Mouse (Mus musculus) liver, embryonic 16.5 days (tissue): ENCODE measurements around the gene Ankrd27. TPM values are rescaled to one million over a fixed set of nuclear protein-coding genes. Genes with fewer than 3 reads are reported as not detected.

Source experiments
- ATAC-seq: fragments of 200-750 bp; cut with Nextera tagmentation; 2 replicates; pipeline ENCODE4 v1.8.0; 2017; ENCODE audit warnings: low read depth, mild to moderate bottlenecking, moderate number of reproducible peaks, moderate library complexity
- H3K27ac ChIP-seq: fragments of 300-500 bp; sonication (generic); 2 replicates; pipeline ENCODE4 v1.5.1; 2014; ENCODE audit warnings: mild to moderate bottlenecking, low read length
- H3K27me3 ChIP-seq: fragments of 300-500 bp; sonication (generic); 2 replicates; pipeline ENCODE4 v1.6.1; 2014; ENCODE audit warnings: low read depth, low read length, mixed read lengths; ENCODE audit not compliant: control insufficient read depth, insufficient read depth
- H3K36me3 ChIP-seq: fragments of 300-500 bp; sonication (generic); 2 replicates; pipeline ENCODE4 v1.6.1; 2014; ENCODE audit warnings: mild to moderate bottlenecking; ENCODE audit not compliant: control insufficient read depth, insufficient read depth
- H3K4me1 ChIP-seq: fragments of 300-500 bp; sonication (generic); 2 replicates; pipeline ENCODE4 v1.6.1; 2014; ENCODE audit warnings: low read depth, low read length, mixed read lengths; ENCODE audit not compliant: control insufficient read depth
- H3K4me2 ChIP-seq: fragments of 300-500 bp; sonication (generic); 2 replicates; pipeline ENCODE4 v1.6.1; 2014; ENCODE audit warnings: low read depth, low read length, mixed read lengths
- H3K4me3 ChIP-seq: fragments of 300-500 bp; sonication (generic); 2 replicates; pipeline ENCODE4 v1.5.1; 2014; ENCODE audit warnings: low read depth, mild to moderate bottlenecking, low read length
- H3K9ac ChIP-seq: fragments of 300-500 bp; sonication (generic); 2 replicates; pipeline ENCODE4 v1.6.1; 2014; ENCODE audit warnings: low read depth, low read length
- H3K9me3 ChIP-seq: fragments of 300-500 bp; sonication (generic); replicated peaks from 2 replicates; pipeline ENCODE4 v1.6.1; 2016; ENCODE audit warnings: low read length; ENCODE audit not compliant: control insufficient read depth
- WGBS: fragments of 180-500 bp; shearing (Covaris S2); extraction: QIAGEN DNeasy Blood & Tissue Kit; methylation state at CpG from one replicate; pipeline ENCODE4 v1.1.7; 2014; ENCODE audit not compliant: insufficient replicate concordance; 5-methylcytosine and 5-hydroxymethylcytosine counted together
- polyA plus RNA-seq: library from polyadenylated mRNA; unstranded; fragments of >200 nt; fragmentation: Nextera tagmentation; extraction: Ambion mirVana; gene quantifications from 2 replicates; pipeline ENCODE4 v1.2.1, GENCODE M21; 2015

Gene Ankrd27
- polyA plus RNA-seq, 1 experiment from 2014 or later, result 23.9 TPM

DNA sequence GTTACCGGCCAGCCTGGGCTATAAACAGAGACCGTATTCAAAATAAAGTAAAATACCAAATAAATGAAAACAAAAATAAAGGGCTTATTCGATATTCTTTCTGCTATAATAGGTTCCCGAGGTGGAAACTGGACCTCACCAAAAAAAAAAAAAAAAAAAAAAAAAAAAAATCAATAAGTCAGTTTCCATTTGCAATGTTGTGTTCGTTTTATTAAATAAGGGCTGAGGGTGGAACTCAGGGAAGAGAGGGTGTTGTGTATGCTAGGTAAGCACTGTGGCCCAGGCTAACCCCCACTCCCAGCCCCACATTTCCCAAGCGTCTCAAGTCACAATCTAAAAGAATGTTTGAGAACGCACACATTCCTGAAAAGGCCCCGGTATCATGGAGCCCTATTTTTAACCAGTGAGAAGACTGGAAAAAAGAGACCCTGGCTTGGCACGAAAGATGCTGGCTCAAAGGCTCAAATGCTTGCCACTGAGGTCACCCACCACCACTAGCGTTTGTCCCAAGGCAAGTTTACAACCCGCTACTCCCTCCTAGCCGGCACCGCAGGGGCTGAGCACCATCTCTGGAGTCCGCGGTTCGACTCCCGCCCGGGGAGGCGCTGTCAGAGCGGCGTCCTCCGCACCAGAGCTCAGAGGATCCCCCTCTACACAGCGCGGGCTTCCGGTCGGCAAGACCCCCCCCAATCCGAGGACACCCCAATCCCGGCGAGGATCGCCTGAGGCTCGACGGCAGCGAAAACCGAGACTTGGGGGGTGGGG, 60.5 kb downstream of the Ankrd27 start:
- Histone ChIP-seq H3K4me2 (peak overlapping the region; percentile 59), H3K4me3 (peak overlapping the region; percentile 86), H3K4me1 (peaks cover 19% of the 10 kb centered on the region), H3K27me3 (no peaks in the 10 kb centered on the region), H3K9ac (peak overlapping the region; percentile 85), H3K27ac (peak overlapping the region; percentile 54), H3K9me3 (no peaks in the 10 kb centered on the region), H3K36me3 (no peaks in the 10 kb centered on the region; the same call in 1 of the 2 replicates)
- WGBS, result 9% methylated on average over 34 of the region's 34 CpGs
- peak; percentile 34 for ATAC-seq

DNA sequence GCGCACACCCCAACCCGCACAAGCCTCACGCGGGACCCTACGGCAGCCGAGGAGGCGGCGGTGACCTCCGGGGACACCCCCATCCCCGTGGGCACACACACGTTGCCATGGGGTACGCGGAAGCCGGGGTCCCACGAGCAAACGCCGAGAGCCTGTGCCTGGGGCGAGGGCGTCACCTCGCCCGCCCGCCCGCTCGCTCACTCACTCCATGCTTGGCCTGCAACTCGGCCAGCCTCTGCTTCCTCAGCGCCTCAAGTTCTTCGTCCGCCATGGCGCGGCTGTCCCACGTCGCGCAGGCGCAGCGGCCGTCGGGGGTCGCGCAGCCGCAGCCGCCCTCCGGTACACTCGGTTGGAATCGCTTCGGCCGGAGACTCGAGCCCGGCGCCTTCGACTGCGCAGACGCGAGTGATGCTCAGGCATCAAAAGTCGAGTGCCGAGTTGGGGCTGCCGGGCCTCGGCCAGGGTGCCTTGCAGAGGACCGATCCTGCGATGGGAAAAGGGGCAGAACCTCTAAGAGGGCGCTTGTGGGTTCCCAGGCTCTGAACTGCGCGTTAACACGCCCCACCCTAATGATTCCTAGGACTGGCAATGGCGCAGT, 61.2 kb downstream of the Ankrd27 start, which contains the start of gene Pdcd5:
TSS of gene Pdcd5 (minus strand) at position 421 of the 598 bp plus-strand sequence.
- Histone ChIP-seq H3K27me3 (no peaks in the 10 kb centered on the region), H3K4me2 (peak within 1 kb of the TSS; percentile 59), H3K27ac (peak within 1 kb of the TSS; percentile 54), H3K9ac (peak within 1 kb of the TSS; percentile 85), H3K36me3 (no peaks in the 10 kb centered on the region; the same call in 1 of the 2 replicates), H3K4me3 (peak within 1 kb of the TSS; percentile 86), H3K4me1 (peaks cover 19% of the 10 kb centered on the region), H3K9me3 (no peaks in the 10 kb centered on the region)
- peak; percentile 83 for ATAC-seq
- WGBS, result under 1% methylated on average over 64 of the region's 64 CpGs

DNA sequence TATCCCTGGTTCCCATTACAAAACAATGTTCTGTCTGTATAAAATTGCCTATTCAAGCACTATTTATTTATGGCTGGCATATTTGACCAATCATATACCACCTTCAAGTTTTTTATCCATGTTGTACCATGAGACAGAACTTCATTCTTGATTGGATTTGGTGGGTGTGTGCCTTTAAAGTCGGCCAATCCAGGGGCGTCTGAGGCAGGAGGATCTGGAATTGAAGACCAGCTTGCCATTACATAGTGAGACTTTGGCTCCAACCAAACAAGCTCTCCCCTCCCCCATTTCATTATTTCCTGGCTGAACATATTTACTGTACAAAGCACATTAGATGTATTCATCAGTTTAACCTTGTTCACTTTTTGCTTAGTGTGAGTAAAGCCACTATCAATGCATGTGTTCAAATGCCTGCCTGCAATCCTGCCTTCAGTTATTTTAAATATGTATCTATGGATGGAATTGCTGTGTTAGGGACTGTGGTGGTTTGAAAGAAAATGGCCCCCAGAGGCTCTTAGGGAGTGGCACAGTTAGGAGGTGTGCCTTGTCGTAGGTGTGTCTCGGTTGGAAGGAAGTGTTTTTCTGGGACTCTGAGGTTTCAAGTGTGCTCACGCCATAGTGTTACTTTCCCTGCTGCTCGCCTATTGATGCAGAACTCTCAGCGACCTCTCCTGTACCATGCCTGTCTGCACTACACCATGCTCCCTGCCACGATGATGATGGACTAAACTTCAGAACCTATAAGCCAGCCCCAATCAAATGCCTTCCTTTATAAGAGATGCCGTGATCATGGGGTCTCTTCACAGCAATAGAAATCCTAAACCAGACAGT, 62.4 kb downstream of the Ankrd27 start:
- Histone ChIP-seq H3K36me3 (no peaks in the 10 kb centered on the region), H3K27me3 (no peaks in the 10 kb centered on the region), H3K4me2 (no peak overlapping the region), H3K9ac (no peak overlapping the region), H3K27ac (no peak overlapping the region), H3K4me1 (peaks cover 19% of the 10 kb centered on the region), H3K4me3 (no peak overlapping the region), H3K9me3 (no peaks in the 10 kb centered on the region)
- WGBS, result 63% methylated on average over 9 of the region's 9 CpGs
- no peak for ATAC-seq

DNA sequence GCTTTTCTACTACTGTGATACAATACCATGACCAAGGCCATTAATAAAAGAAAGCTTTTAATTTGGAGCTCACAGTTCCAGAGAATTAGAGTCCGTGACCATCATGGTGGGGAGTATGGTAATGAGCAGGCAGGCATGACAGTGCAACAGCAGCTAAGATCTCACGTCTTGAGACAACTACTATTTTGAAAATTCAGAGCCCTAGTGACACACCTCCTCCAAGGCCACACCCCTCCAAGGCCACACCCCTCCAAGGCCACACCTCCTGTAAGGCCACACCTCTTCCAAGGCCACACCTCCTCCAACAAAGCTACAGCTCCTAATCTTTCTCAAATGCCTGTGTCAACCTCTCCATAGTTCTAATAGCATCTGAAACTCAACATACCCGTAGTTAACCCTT, 63.0 kb downstream of the Ankrd27 start:
- Histone ChIP-seq H3K9ac (no peak overlapping the region), H3K27me3 (no peaks in the 10 kb centered on the region), H3K27ac (no peak overlapping the region), H3K4me2 (no peak overlapping the region), H3K4me1 (peaks cover 19% of the 10 kb centered on the region), H3K36me3 (no peaks in the 10 kb centered on the region), H3K4me3 (no peak overlapping the region), H3K9me3 (no peaks in the 10 kb centered on the region)
- peak; percentile 42 for ATAC-seq
- 35% methylated on average over 3 of the region's 3 CpGs for WGBS

DNA sequence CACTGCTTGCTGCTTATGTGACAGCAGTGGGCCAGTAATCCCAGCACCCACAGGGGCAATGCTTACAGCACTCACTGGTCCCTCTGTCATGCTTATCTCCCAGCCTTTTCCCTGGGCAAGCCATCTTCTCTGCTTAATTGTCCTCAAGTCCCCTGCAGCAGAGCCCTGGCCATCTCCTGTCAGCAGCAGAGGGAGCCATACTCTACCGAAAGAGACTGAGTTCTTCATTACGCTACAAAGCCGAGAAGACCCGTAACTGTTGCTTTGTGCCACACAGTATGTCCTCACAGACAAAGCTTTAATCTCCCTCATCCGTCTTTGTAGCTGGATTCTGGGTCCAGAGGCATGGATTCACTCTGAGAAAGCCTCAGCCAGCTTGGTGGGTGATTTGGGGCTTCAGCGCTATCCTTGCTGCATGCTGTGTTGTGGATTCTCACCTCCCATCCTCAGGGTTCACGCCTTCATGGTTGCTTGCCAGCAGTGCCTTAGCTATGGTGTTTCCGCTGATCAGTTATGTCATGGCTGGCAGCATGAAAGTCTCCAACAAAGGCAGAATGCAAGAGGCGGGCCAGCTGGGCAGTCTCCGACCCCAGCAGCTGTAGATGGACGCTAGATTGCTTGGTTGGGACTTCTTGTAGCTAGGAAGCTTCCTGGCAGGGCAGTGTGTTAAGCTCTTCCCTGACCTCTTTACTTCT, 64.8 kb downstream of the Ankrd27 start:
- no peak overlapping the region for H3K9ac ChIP-seq
- ATAC-seq, result no peak
- no peaks in the 10 kb centered on the region for H3K27me3 ChIP-seq
- H3K4me1 ChIP-seq, result peaks cover 19% of the 10 kb centered on the region
- H3K9me3 ChIP-seq, result no peaks in the 10 kb centered on the region
- no peak overlapping the region for H3K4me3 ChIP-seq
- 68% methylated on average over 11 of the region's 11 CpGs for WGBS
- H3K36me3 ChIP-seq, result no peaks in the 10 kb centered on the region
- H3K27ac ChIP-seq, result no peak overlapping the region
- H3K4me2 ChIP-seq, result no peak overlapping the region

DNA sequence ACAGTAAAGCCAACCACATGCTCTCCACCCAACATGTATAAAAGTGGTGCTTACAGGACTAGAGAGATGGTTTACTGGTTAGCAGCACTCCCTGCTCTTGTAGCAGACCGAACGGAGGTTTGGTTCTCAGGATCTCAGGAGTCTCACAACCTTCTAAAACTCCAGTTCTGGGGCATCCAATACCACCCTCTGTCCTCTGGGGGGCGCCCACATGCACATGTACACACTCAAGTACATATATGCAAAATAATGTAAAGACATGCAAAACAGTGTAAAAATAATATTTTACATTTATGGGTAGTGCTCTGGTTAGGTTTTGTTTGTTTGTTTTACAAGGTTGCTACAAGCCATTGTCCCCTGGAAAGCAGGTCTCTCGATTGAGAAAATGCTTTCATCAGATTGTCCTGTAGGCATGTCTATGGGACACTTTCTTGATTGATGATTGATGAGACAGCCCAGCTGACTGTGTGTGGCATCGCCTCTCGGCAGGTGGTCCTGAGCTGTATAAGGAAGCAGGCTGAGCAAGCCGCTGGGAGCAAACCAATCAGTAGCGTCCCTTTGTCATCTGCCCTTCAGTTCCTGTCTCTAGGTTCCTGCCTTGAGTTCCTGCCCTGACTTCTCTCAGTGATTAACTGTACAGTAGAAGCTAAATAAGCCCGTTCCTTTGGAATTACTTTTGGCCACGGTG, 65.7 kb downstream of the Ankrd27 start:
- H3K36me3 ChIP-seq, result no peaks in the 10 kb centered on the region
- ATAC-seq, result no peak
- H3K9me3 ChIP-seq, result no peaks in the 10 kb centered on the region
- no peak overlapping the region for H3K4me2 ChIP-seq
- H3K4me3 ChIP-seq, result no peak overlapping the region
- H3K4me1 ChIP-seq, result peaks cover 15% of the 10 kb centered on the region
- no peak overlapping the region for H3K9ac ChIP-seq
- H3K27ac ChIP-seq, result no peak overlapping the region
- 62% methylated on average over 10 of the region's 10 CpGs for WGBS
- H3K27me3 ChIP-seq, result no peaks in the 10 kb centered on the region

DNA sequence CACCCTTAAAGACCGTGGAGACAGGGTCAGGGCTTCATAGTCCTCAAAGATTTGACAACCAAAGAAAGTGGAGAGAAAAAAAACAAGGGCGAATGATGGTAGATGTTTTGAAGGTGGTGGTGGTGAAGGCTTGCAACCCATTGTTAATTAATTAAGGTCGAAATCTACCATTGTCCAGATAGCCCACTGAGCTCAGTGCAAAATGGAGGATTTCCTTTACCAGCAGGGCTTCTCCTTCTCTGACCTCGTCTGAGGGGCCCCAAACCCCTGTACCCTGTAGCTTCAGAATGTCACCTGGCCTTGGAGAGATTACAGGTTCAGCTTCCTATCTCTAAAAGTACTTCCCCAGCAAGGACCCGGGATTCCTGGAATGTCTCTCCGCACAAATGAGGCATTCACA, 71.8 kb downstream of the Ankrd27 start:
- no peak overlapping the region for H3K27ac ChIP-seq
- H3K9me3 ChIP-seq, result no peaks in the 10 kb centered on the region
- no peak overlapping the region for H3K4me3 ChIP-seq
- H3K4me2 ChIP-seq, result no peak overlapping the region
- ATAC-seq, result no peak
- H3K4me1 ChIP-seq, result no peaks in the 10 kb centered on the region
- H3K27me3 ChIP-seq, result no peaks in the 10 kb centered on the region
- H3K36me3 ChIP-seq, result no peaks in the 10 kb centered on the region
- WGBS, result 36% methylated on average over 6 of the region's 6 CpGs
- no peak overlapping the region for H3K9ac ChIP-seq

DNA sequence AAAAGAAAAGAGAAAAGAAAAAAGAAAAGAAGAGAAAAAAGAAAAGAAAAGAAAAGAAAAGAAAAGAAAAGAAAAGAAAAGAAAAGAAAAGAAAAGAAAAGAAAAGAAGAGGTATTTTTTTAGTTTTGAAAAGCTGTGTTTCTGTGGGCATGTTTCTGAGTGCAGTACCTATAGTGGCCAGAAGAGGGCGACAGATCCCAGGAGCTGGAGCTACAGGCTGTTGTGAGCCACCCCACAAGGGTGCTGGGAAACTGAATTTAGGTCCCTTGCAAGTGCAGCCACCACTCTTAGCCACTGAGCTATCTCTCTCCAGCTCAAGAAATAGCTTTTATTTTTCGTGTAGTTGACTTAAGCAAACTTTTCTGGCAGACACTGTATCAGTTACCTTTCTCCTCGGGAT, 73.1 kb downstream of the Ankrd27 start:
- no peak overlapping the region for H3K9ac ChIP-seq
- no peak for ATAC-seq
- H3K4me2 ChIP-seq, result no peak overlapping the region
- no peaks in the 10 kb centered on the region for H3K9me3 ChIP-seq
- WGBS, result 48% methylated on average over 3 of the region's 3 CpGs
- H3K27ac ChIP-seq, result no peak overlapping the region
- no peaks in the 10 kb centered on the region for H3K36me3 ChIP-seq
- H3K4me3 ChIP-seq, result no peak overlapping the region
- H3K27me3 ChIP-seq, result no peaks in the 10 kb centered on the region
- no peaks in the 10 kb centered on the region for H3K4me1 ChIP-seq
